Mouse (Mus musculus) forebrain, embryonic 10.5 days (tissue): ENCODE results near the gene Angptl8. TPM values are rescaled to one million over a fixed set of nuclear protein-coding genes. Genes with fewer than 3 reads are reported as not detected.
"Not testable (repeated sequence)": the region's sequence is repeated elsewhere in the genome, so short reads cannot be mapped to it uniquely, and the experiment has no call there.

Experiments
- DNase-seq: peaks from one replicate; pipeline ENCODE4 v3.0.0-alpha.2; 2017; ENCODE audit warnings: low spot score; ENCODE audit errors: extremely low spot score
- H3K27ac ChIP-seq: fragments of 300-500 bp; sonication (generic); 2 replicates; pipeline ENCODE4 v1.5.1; 2016; ENCODE audit warnings: mild to moderate bottlenecking
- H3K27me3 ChIP-seq: fragments of 300-500 bp; sonication (generic); 2 replicates; pipeline ENCODE4 v1.6.1; 2016; ENCODE audit warnings: mild to moderate bottlenecking; ENCODE audit not compliant: poor library complexity, severe bottlenecking
- H3K36me3 ChIP-seq: fragments of 300-500 bp; sonication (generic); replicated peaks from 2 replicates; pipeline ENCODE4 v1.6.1; 2016; ENCODE audit warnings: mild to moderate bottlenecking, moderate library complexity
- H3K4me1 ChIP-seq: fragments of 300-500 bp; sonication (generic); 2 replicates; pipeline ENCODE4 v1.6.1; 2016
- H3K4me3 ChIP-seq: fragments of 300-500 bp; sonication (generic); 2 replicates; pipeline ENCODE4 v1.5.1; 2016; ENCODE audit warnings: mild to moderate bottlenecking, moderate library complexity
- H3K9me3 ChIP-seq: fragments of 300-500 bp; sonication (generic); 2 replicates; pipeline ENCODE4 v1.6.1; 2016; ENCODE audit warnings: mild to moderate bottlenecking, moderate library complexity
- WGBS: fragments of 180-500 bp; shearing (Covaris S2); methylation state at CpG from one replicate; pipeline ENCODE4 v1.1.7; 2016; 5-methylcytosine and 5-hydroxymethylcytosine counted together
- polyA plus RNA-seq: library from polyadenylated mRNA; unstranded; fragments of >200 nt; fragmentation: Nextera tagmentation; extraction: Ambion mirVana; gene quantifications from 2 replicates; pipeline ENCODE4 v1.2.1, GENCODE M21; 2016

The Angptl8 gene
- 0.62 and 0.94 TPM in 2 replicates for polyA plus RNA-seq

- Histone ChIP-seq H3K4me3 (no peak within 1 kb of the TSS), H3K36me3 (peaks cover 72% of the 10 kb centered on the region), H3K9me3 (no peaks in the 10 kb centered on the region), H3K27ac (no peak within 1 kb of the TSS), H3K27me3 (no peaks in the 10 kb centered on the region), H3K4me1 (no peaks in the 10 kb centered on the region)
- DNase-seq = no peak
- WGBS = 89% methylated on average over 15 of the region's 15 CpGs
Observed at GRCm38 (mm10) chr9:21835258-21835912, at the start of gene Angptl8. Angptl8 (plus strand) TSS chr9:21835510.

GRCm38 (mm10) chr9:21786309-21786708 is 49.0 kb upstream of the Angptl8 start:
- H3K27ac ChIP-seq, DNase-seq, H3K4me3 ChIP-seq, H3K27me3 ChIP-seq, H3K9me3 ChIP-seq, H3K4me1 ChIP-seq: not testable (repeated sequence)
- peaks cover 80% of the 10 kb centered on the region for H3K36me3 ChIP-seq
- 88% methylated on average over 2 of the region's 2 CpGs for WGBS

GRCm38 (mm10) chr9:21786906-21787305 is 48.4 kb upstream of the Angptl8 start:
- Histone ChIP-seq H3K27ac (peak overlapping the region; percentile 54), H3K4me3 (peak overlapping the region; percentile 18; the same call in 1 of the 2 replicates), H3K9me3 (no peaks in the 10 kb centered on the region), H3K4me1 (peaks cover 10% of the 10 kb centered on the region), H3K36me3 (peaks cover 80% of the 10 kb centered on the region), H3K27me3 (no peaks in the 10 kb centered on the region)
- DNase-seq = peak; percentile 72
- WGBS = 8% methylated on average over 6 of the region's 6 CpGs

GRCm38 (mm10) chr9:21787654-21788053 is 47.7 kb upstream of the Angptl8 start:
- no peak for DNase-seq
- H3K4me1 ChIP-seq = peaks cover 10% of the 10 kb centered on the region
- no peaks in the 10 kb centered on the region for H3K27me3 ChIP-seq
- H3K36me3 ChIP-seq = peaks cover 82% of the 10 kb centered on the region
- H3K4me3 ChIP-seq = no peak overlapping the region
- 0 out of 2 replicates have a peak overlapping the region, but pooled peaks have one; percentile 54 for H3K27ac ChIP-seq
- H3K9me3 ChIP-seq = no peaks in the 10 kb centered on the region
- WGBS = 87% methylated on average over 5 of the region's 5 CpGs

GRCm38 (mm10) chr9:21788234-21788633 is 47.1 kb upstream of the Angptl8 start:
- Histone ChIP-seq H3K27me3 (no peaks in the 10 kb centered on the region), H3K9me3 (no peaks in the 10 kb centered on the region), H3K27ac (no peak overlapping the region), H3K4me1 (peaks cover 10% of the 10 kb centered on the region), H3K36me3 (peaks cover 85% of the 10 kb centered on the region), H3K4me3 (no peak overlapping the region)
- WGBS = 90% methylated on average over 9 of the region's 9 CpGs
- DNase-seq = no peak

GRCm38 (mm10) chr9:21791861-21792260 is 43.4 kb upstream of the Angptl8 start:
- H3K4me1 ChIP-seq = peaks cover 26% of the 10 kb centered on the region
- no peak overlapping the region for H3K27ac ChIP-seq
- H3K27me3 ChIP-seq = no peaks in the 10 kb centered on the region
- DNase-seq = no peak
- WGBS = 89% methylated on average over 8 of the region's 8 CpGs
- no peaks in the 10 kb centered on the region for H3K9me3 ChIP-seq
- H3K4me3 ChIP-seq = no peak overlapping the region
- peaks cover 84% of the 10 kb centered on the region for H3K36me3 ChIP-seq

GRCm38 (mm10) chr9:21792644-21793043 is 42.7 kb upstream of the Angptl8 start:
- no peak overlapping the region for H3K4me3 ChIP-seq
- peaks cover 78% of the 10 kb centered on the region for H3K36me3 ChIP-seq

GRCm38 (mm10) chr9:21793507-21793906 is 41.8 kb upstream of the Angptl8 start:
- 96% methylated on average over 6 of the region's 6 CpGs for WGBS

More at GRCm38 (mm10) chr9:21792644-21793043, 42.7 kb upstream of the Angptl8 start:
- WGBS = 84% methylated on average over 8 of the region's 8 CpGs
- Histone ChIP-seq H3K4me1 (peaks cover 26% of the 10 kb centered on the region), H3K27ac (no peak overlapping the region), H3K27me3 (no peaks in the 10 kb centered on the region), H3K9me3 (no peaks in the 10 kb centered on the region)
- no peak for DNase-seq

GRCm38 (mm10) chr9:21794344-21794834 is 40.9 kb upstream of the Angptl8 start:
- Histone ChIP-seq H3K4me1 (peaks cover 36% of the 10 kb centered on the region), H3K27me3 (no peaks in the 10 kb centered on the region), H3K4me3 (no peak overlapping the region), H3K27ac (no peak overlapping the region), H3K9me3 (no peaks in the 10 kb centered on the region), H3K36me3 (peaks cover 66% of the 10 kb centered on the region)
- WGBS = 95% methylated on average over 18 of the region's 18 CpGs
- no peak for DNase-seq

More at GRCm38 (mm10) chr9:21793507-21793906, 41.8 kb upstream of the Angptl8 start:
- Histone ChIP-seq H3K4me1 (peaks cover 30% of the 10 kb centered on the region), H3K36me3 (peaks cover 75% of the 10 kb centered on the region)
- not testable (repeated sequence) for H3K4me3 ChIP-seq, DNase-seq, H3K9me3 ChIP-seq, H3K27me3 ChIP-seq, H3K27ac ChIP-seq

- Histone ChIP-seq H3K27me3 (no peaks in the 10 kb centered on the region), H3K4me3 (no peak overlapping the region), H3K36me3 (peaks cover 61% of the 10 kb centered on the region), H3K27ac (peak overlapping the region; percentile 77; the same call in 1 of the 2 replicates), H3K9me3 (no peaks in the 10 kb centered on the region), H3K4me1 (peaks cover 36% of the 10 kb centered on the region)
- no peak for DNase-seq
- WGBS = 95% methylated on average over 25 of the region's 25 CpGs
Observed at GRCm38 (mm10) chr9:21794925-21795324, 40.4 kb upstream of the Angptl8 start.

- no peaks in the 10 kb centered on the region for H3K27me3 ChIP-seq
- peaks cover 56% of the 10 kb centered on the region for H3K36me3 ChIP-seq
- DNase-seq = no peak
- 78% methylated on average over 5 of the region's 5 CpGs for WGBS
- H3K27ac ChIP-seq = peak overlapping the region; percentile 77
- no peaks in the 10 kb centered on the region for H3K9me3 ChIP-seq
- H3K4me1 ChIP-seq = peaks cover 36% of the 10 kb centered on the region
- peak overlapping the region; percentile 79 for H3K4me3 ChIP-seq
Observed at GRCm38 (mm10) chr9:21795579-21795978, 39.7 kb upstream of the Angptl8 start.

- Histone ChIP-seq H3K27ac (peak overlapping the region; percentile 77), H3K4me1 (peaks cover 36% of the 10 kb centered on the region), H3K36me3 (peaks cover 60% of the 10 kb centered on the region), H3K4me3 (peak overlapping the region; percentile 79), H3K9me3 (no peaks in the 10 kb centered on the region), H3K27me3 (no peaks in the 10 kb centered on the region)
- 67% methylated on average over 3 of the region's 3 CpGs for WGBS
- no peak for DNase-seq
Observed at GRCm38 (mm10) chr9:21796259-21796658, 39.1 kb upstream of the Angptl8 start.

GRCm38 (mm10) chr9:21796919-21797318 is 38.4 kb upstream of the Angptl8 start:
- H3K9me3 ChIP-seq = no peaks in the 10 kb centered on the region
- peak overlapping the region; percentile 77 for H3K27ac ChIP-seq
- peaks cover 53% of the 10 kb centered on the region for H3K36me3 ChIP-seq
- WGBS = 69% methylated on average over 3 of the region's 3 CpGs
- DNase-seq = no peak
- peak overlapping the region; percentile 79 for H3K4me3 ChIP-seq
- no peaks in the 10 kb centered on the region for H3K27me3 ChIP-seq
- H3K4me1 ChIP-seq = peaks cover 36% of the 10 kb centered on the region
